Comparison of ENCODE assay signal across 9 mouse cellular contexts in the genomic region with DNA sequence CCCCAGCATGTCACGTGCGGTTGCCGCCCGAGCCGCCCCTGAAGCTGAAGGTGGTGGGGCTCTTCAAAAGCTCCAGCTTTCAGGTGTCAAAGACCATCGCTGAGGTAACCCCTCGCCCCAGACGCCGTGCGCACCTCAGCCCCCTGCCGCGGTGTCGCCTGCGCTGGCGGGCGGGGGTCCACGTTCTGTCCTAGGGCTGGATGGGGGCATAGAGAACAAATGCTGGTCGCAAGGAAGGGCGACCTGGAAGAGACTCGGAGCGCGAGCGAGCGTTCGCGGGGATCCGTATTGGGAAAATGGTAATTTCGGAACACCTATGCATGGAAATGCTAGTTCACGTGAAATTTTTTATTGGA. TPM values are rescaled to one million over a fixed set of nuclear protein-coding genes. Genes with fewer than 3 reads are reported as not detected.
DNase-seq lines count a peak whose midpoint lies in the region; ATAC-seq and TF ChIP-seq lines count a peak whose summit lies in the region.
"Had no signal": no experiment of that assay in that cellular context is flagged by ENCODE, and none has a peak within 500 bp of the region (broad histone marks: within the 10 kb centered on the region; RNA-seq: fewer than 3 reads in every experiment).

No protein-coding gene starts in this region.

- under 1% methylated on average over 29 of the region's 29 CpGs for WGBS in heart, embryonic 16.5 days
- WGBS in hindbrain, embryonic 11.5 days = under 1% methylated on average over 29 of the region's 29 CpGs
- 1% methylated on average over 29 of the region's 29 CpGs for WGBS in midbrain, embryonic 11.5 days

- peak; percentile 31 for ATAC-seq in heart, embryonic 16.5 days (replicated peaks; ENCODE audit: extremely low read depth, insufficient read depth, low FRiP score)
- ATAC-seq in Patski = peak; percentile 3
- peak; percentile 68 for ATAC-seq in hindbrain, embryonic 11.5 days (ENCODE audit: low FRiP score)
- no peak for ATAC-seq in midbrain, embryonic 11.5 days (ENCODE audit: low FRiP score)

- peak overlapping the region; percentile 77 for H3K9ac ChIP-seq in heart, embryonic 16.5 days (ENCODE audit: low read length)
- peak overlapping the region; percentile 38; the same call in 1 of the 2 replicates for H3K9ac ChIP-seq in hindbrain, embryonic 11.5 days (ENCODE audit: low read depth, low read length)
- H3K9ac ChIP-seq in midbrain, embryonic 11.5 days (ENCODE audit: low read length) = peak overlapping the region; percentile 73

- CTCF ChIA-PET in Patski (lab: Charles Lee) = interaction anchor here (1.0 kb wide), 1 partner anchor 14 kb away, joined by 3 read pairs; a partner anchor contains a TSS

- in situ Hi-C loops in Patski (cut with MboI; ENCODE audit: low pct_unique_long_range_greater_than_20kb) = no loop called here

- POLR2A ChIA-PET in Patski (lab: Charles Lee) = interaction anchor here (0.6 to 1.3 kb wide), 4 partner anchors 13 to 1644 kb away, joined by 3 to 6 read pairs (median 4); a partner anchor contains a TSS

- H3K9me3 ChIP-seq in heart, embryonic 16.5 days (replicated peaks; ENCODE audit: control insufficient read depth, low read length) = no peaks in the 10 kb centered on the region
- H3K9me3 ChIP-seq in hindbrain, embryonic 11.5 days (ENCODE audit: control insufficient read depth, low read length) = no peaks in the 10 kb centered on the region
- H3K9me3 ChIP-seq in midbrain, embryonic 11.5 days (ENCODE audit: control insufficient read depth, low read length) = no peaks in the 10 kb centered on the region

- TF ChIP-seq CTCF in Patski (IDR thresholded peaks at IDR 0.05) = no peak

- DNase-seq in heart, adult 11 months = no peak
- no peak for DNase-seq in Patski (ENCODE audit: low read depth, low spot score)
- no peak for DNase-seq in hindbrain, embryonic 11.5 days (ENCODE audit: low spot score)
- no peak for DNase-seq in midbrain, embryonic 11.5 days (ENCODE audit: low spot score, missing footprints)
- DNase-seq in layer of hippocampus, adult 8-10 months (ENCODE audit: low spot score in 2 of 2) = no peak
- DNase-seq in urinary bladder, adult 2 months (ENCODE audit: low spot score) = no peak
- DNase-seq in urinary bladder, adult 18-20 months (ENCODE audit: low spot score in 2 of 2) = no peak

- no peaks in the 10 kb centered on the region for H3K27me3 ChIP-seq in heart, embryonic 16.5 days (ENCODE audit: control insufficient read depth, insufficient read depth, low read length)
- no peaks in the 10 kb centered on the region for H3K27me3 ChIP-seq in Patski
- H3K27me3 ChIP-seq in hindbrain, embryonic 11.5 days (ENCODE audit: control insufficient read depth, insufficient read depth, low read length) = no peaks in the 10 kb centered on the region
- no peaks in the 10 kb centered on the region for H3K27me3 ChIP-seq in midbrain, embryonic 11.5 days (ENCODE audit: control insufficient read depth, insufficient read depth, low read length)

- H3K4me3 ChIP-seq in heart, embryonic 16.5 days (ENCODE audit: low read length) = peak overlapping the region; percentile 75
- peak overlapping the region; percentile 56 for H3K4me3 ChIP-seq in hindbrain, embryonic 11.5 days (ENCODE audit: low read depth, low read length)
- peak overlapping the region; percentile 62 for H3K4me3 ChIP-seq in midbrain, embryonic 11.5 days (ENCODE audit: low read depth, low read length)

- peaks cover 12% of the 10 kb centered on the region for H3K4me1 ChIP-seq in heart, embryonic 16.5 days (ENCODE audit: control insufficient read depth, insufficient read depth, low read length)
- H3K4me1 ChIP-seq in hindbrain, embryonic 11.5 days (replicated peaks; ENCODE audit: control insufficient read depth, insufficient read depth, low read length) = 0 out of 2 replicates have a peak, but pooled peaks cover 2% of the 10 kb centered on the region
- peaks cover 29% of the 10 kb centered on the region for H3K4me1 ChIP-seq in midbrain, embryonic 11.5 days (ENCODE audit: control insufficient read depth, insufficient read depth, low read length)

- no peak overlapping the region for H3K27ac ChIP-seq in heart, embryonic 16.5 days (ENCODE audit: low read length)
- H3K27ac ChIP-seq in hindbrain, embryonic 11.5 days (ENCODE audit: low read depth, low read length) = no peak overlapping the region
- no peak overlapping the region for H3K27ac ChIP-seq in midbrain, embryonic 11.5 days (ENCODE audit: low read depth, low read length)

- H3K36me3 ChIP-seq in heart, embryonic 16.5 days (ENCODE audit: control insufficient read depth, insufficient read depth) = peaks cover 17% of the 10 kb centered on the region
- no peaks in the 10 kb centered on the region for H3K36me3 ChIP-seq in hindbrain, embryonic 11.5 days (ENCODE audit: control insufficient read depth, insufficient read depth, low read length)
- H3K36me3 ChIP-seq in midbrain, embryonic 11.5 days (ENCODE audit: control insufficient read depth, insufficient read depth, low read length) = peaks cover 2% of the 10 kb centered on the region

- H3K4me2 ChIP-seq in heart, embryonic 16.5 days (ENCODE audit: low read depth, low read length) = peak overlapping the region; percentile 100
- H3K4me2 ChIP-seq in hindbrain, embryonic 11.5 days (replicated peaks; ENCODE audit: low read depth, low read length) = peak overlapping the region; percentile 68
- H3K4me2 ChIP-seq in midbrain, embryonic 11.5 days = peak overlapping the region; percentile 98

RNA-seq across cellular contexts. Expression of a gene that starts 0.3 kb away (rescaled TPM):
- 1.3 and 1.4 TPM in 2 replicates for polyA plus RNA-seq in heart, embryonic 16.5 days (2015; fragmentation: Nextera tagmentation; extraction: Ambion mirVana)
- 6.4 TPM for polyA plus RNA-seq in Patski (2021)
- 1.3 and 1.4 TPM in 2 replicates for polyA plus RNA-seq in hindbrain, embryonic 11.5 days (2014; fragmentation: Nextera tagmentation; extraction: Ambion mirVana)
- 0.66 and 0.85 TPM in 2 replicates for polyA plus RNA-seq in midbrain, embryonic 11.5 days (2014; fragmentation: Nextera tagmentation; extraction: Ambion mirVana)
- 1 to 10 TPM; 4.1 to 8.3 (median 6.3) TPM for total RNA-seq in layer of hippocampus, adult 8-10 months (2022)
- polyA plus RNA-seq in urinary bladder, adult 2 months (2012; rRNA removed) = 10.7 and 11.5 TPM in 2 replicates
- total RNA-seq: MEL had no signal

RNA-seq across cellular contexts. Expression of a gene that starts 0.3 kb away (rescaled TPM):
- 55.0 and 59.3 TPM in 2 replicates for polyA plus RNA-seq in heart, embryonic 16.5 days (2015; fragmentation: Nextera tagmentation; extraction: Ambion mirVana)
- polyA plus RNA-seq in Patski (2021) = 43.7 TPM
- 45.9 and 47.6 TPM in 2 replicates for polyA plus RNA-seq in hindbrain, embryonic 11.5 days (2014; fragmentation: Nextera tagmentation; extraction: Ambion mirVana)
- 50.7 and 60.0 TPM in 2 replicates for polyA plus RNA-seq in midbrain, embryonic 11.5 days (2014; fragmentation: Nextera tagmentation; extraction: Ambion mirVana)
- total RNA-seq in layer of hippocampus, adult 8-10 months (2022) = 10 to 100 TPM; 15.2 to 20.7 (median 19.1) TPM
- polyA plus RNA-seq in urinary bladder, adult 2 months (2012; rRNA removed) = 167 and 169 TPM in 2 replicates

RNA-seq across cellular contexts. Expression of a gene that starts 14.4 kb away (rescaled TPM):
- polyA plus RNA-seq in heart, embryonic 16.5 days (2015; fragmentation: Nextera tagmentation; extraction: Ambion mirVana) = 37.7 and 42.5 TPM in 2 replicates
- 16.6 TPM for polyA plus RNA-seq in Patski (2021)
- 26.6 and 28.1 TPM in 2 replicates for polyA plus RNA-seq in hindbrain, embryonic 11.5 days (2014; fragmentation: Nextera tagmentation; extraction: Ambion mirVana)
- polyA plus RNA-seq in midbrain, embryonic 11.5 days (2014; fragmentation: Nextera tagmentation; extraction: Ambion mirVana) = 34.0 and 36.6 TPM in 2 replicates
- 10 to 100 TPM; 16.4 to 33.5 (median 24.9) TPM for total RNA-seq in layer of hippocampus, adult 8-10 months (2022)
- 48.9 and 57.9 TPM in 2 replicates for polyA plus RNA-seq in urinary bladder, adult 2 months (2012; rRNA removed)

RNA-seq across cellular contexts. Expression of a gene that starts 28.7 kb away (rescaled TPM):
- 179 and 196 TPM in 2 replicates for polyA plus RNA-seq in heart, embryonic 16.5 days (2015; fragmentation: Nextera tagmentation; extraction: Ambion mirVana)
- polyA plus RNA-seq in Patski (2021) = 433 TPM
- 122 and 123 TPM in 2 replicates for polyA plus RNA-seq in hindbrain, embryonic 11.5 days (2014; fragmentation: Nextera tagmentation; extraction: Ambion mirVana)
- polyA plus RNA-seq in midbrain, embryonic 11.5 days (2014; fragmentation: Nextera tagmentation; extraction: Ambion mirVana) = 112 and 126 TPM in 2 replicates
- total RNA-seq in layer of hippocampus, adult 8-10 months (2022) = 10 to 100 TPM; 70.1 to 77.8 (median 73.1) TPM
- 119 and 143 TPM in 2 replicates for polyA plus RNA-seq in urinary bladder, adult 2 months (2012; rRNA removed)

RNA-seq across cellular contexts. Expression of a gene that starts 40.3 kb away (rescaled TPM):
- 12.9 and 14.4 TPM in 2 replicates for polyA plus RNA-seq in heart, embryonic 16.5 days (2015; fragmentation: Nextera tagmentation; extraction: Ambion mirVana)
- 17.8 TPM for polyA plus RNA-seq in Patski (2021)
- 20.1 TPM in 2 replicates for polyA plus RNA-seq in hindbrain, embryonic 11.5 days (2014; fragmentation: Nextera tagmentation; extraction: Ambion mirVana)
- polyA plus RNA-seq in midbrain, embryonic 11.5 days (2014; fragmentation: Nextera tagmentation; extraction: Ambion mirVana) = 19.1 TPM in 2 replicates
- 10 to 100 TPM; 18.5 to 25.6 (median 23.1) TPM for total RNA-seq in layer of hippocampus, adult 8-10 months (2022)
- 15.8 and 17.4 TPM in 2 replicates for polyA plus RNA-seq in urinary bladder, adult 2 months (2012; rRNA removed)
